In the genomic region with DNA sequence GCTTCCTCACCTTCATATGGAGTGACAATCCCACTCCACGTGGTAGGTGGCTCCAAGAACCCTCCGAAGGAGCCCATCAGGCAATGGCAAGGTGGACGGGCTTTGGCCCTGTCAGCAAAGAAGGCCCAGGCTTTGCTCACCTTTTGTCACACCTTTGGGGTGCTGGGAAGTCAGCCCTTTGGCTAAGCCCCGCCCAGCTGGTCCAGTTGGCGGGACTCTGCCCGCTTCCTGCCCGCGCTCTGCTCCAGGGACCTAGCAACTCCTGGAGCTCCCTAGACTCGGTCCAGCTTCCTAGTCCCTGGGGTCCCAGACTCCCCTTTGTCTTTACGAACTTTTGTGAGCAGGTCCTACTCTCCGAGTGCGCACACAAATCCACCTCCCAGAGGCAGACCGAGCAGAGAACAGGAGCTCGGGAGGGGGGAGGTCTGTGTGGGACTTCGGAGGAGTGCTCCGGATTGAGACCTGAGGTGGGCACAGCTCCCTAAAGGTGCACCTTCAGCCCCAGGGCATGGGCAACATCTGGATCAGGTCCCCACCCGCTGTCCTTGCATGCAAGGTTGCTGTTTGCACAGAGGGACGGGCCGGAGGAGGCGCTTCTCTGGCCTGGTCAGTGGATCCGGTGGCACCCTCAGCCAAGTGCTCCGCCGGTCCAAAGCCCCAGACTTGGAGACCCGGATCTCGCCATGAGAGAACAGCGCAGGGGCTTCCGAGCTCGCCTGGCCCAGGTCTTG, we compare ENCODE assay signal across 1 mouse cellular context.
TF ChIP-seq lines count a peak whose summit lies in the region.

A gene (plus strand): TSS at position 681 of the 731 bp plus-strand sequence.

TF ChIP-seq in MEL, 35 proteins besides CTCF, POLR2A, EP300 and RAD21 (continued from another document):
- TF ChIP-seq KAT2A (conservative IDR thresholded peaks at IDR 0.05; ENCODE audit: low read depth, low read length) (no peak), MEF2A (IDR thresholded peaks at IDR 0.05; ENCODE audit: extremely low read depth, insufficient replicate concordance, low read depth, low read length, poor library complexity, severe bottlenecking) (no peak)
TF ChIP-seq in MEL: peak in this region for 0.
